Mouse (Mus musculus): ENCODE results near the gene Reep6.

Gene Reep6

GRCm38 (mm10) chr10:80345929-80346328, 16.2 kb downstream of the Reep6 start:
- in situ Hi-C loops (cut with MboI; ENCODE audit: unreplicated experiment in 2 of 2): loop anchor here (5.0 to 10.0 kb wide), 3 partner anchors 51 to 174 kb away; partner anchors contain the start of genes 1600002K03Rik (in 1 of the 2), Apc2 (in 1 of the 2), Efna2 (in 1 of the 2) and Rps15 (in 1 of the 2)

GRCm38 (mm10) chr10:80347514-80347967, 17.8 kb downstream of the Reep6 start:
- in situ Hi-C loops (cut with MboI; ENCODE audit: unreplicated experiment in 2 of 2): loop anchor here (5.0 to 10.0 kb wide), 3 partner anchors 53 to 175 kb away; partner anchors contain the start of genes 1600002K03Rik (in 1 of the 2), Apc2 (in 1 of the 2), Efna2 (in 1 of the 2) and Rps15 (in 1 of the 2)

GRCm38 (mm10) chr10:80348244-80348781, 18.6 kb downstream of the Reep6 start, which contains the start of gene Adamtsl5:
Adamtsl5 (minus strand) TSS chr10:80348412.
- in situ Hi-C loops (cut with MboI; ENCODE audit: unreplicated experiment in 2 of 2): loop anchor here (5.0 to 10.0 kb wide), 3 partner anchors 54 to 176 kb away; partner anchors contain the start of genes 1600002K03Rik (in 1 of the 2), Apc2 (in 1 of the 2), Efna2 (in 1 of the 2) and Rps15 (in 1 of the 2)

GRCm38 (mm10) chr10:80348981-80349380, 19.2 kb downstream of the Reep6 start:
- in situ Hi-C loops (cut with MboI; ENCODE audit: unreplicated experiment in 2 of 2): loop anchor here (5.0 to 10.0 kb wide), 3 partner anchors 54 to 177 kb away; partner anchors contain the start of genes 1600002K03Rik (in 1 of the 2), Apc2 (in 1 of the 2), Efna2 (in 1 of the 2) and Rps15 (in 1 of the 2)

- in situ Hi-C loops (cut with MboI; ENCODE audit: unreplicated experiment in 2 of 2): no loop called here
Measured at GRCm38 (mm10) chr10:80350292-80350691, 20.5 kb downstream of the Reep6 start.

GRCm38 (mm10) chr10:80351896-80352295, 22.1 kb downstream of the Reep6 start:
- in situ Hi-C loops (cut with MboI; ENCODE audit: unreplicated experiment in 2 of 2): no loop called here

- in situ Hi-C loops (cut with MboI; ENCODE audit: unreplicated experiment in 2 of 2): no loop called here
Measured at GRCm38 (mm10) chr10:80352727-80353126, 23.0 kb downstream of the Reep6 start.

- in situ Hi-C loops (cut with MboI; ENCODE audit: unreplicated experiment in 2 of 2): no loop called here
Measured at GRCm38 (mm10) chr10:80355431-80355830, 25.7 kb downstream of the Reep6 start.

GRCm38 (mm10) chr10:80356001-80356682, 26.4 kb downstream of the Reep6 start, which contains the start of gene Plk5:
Plk5 (plus strand) TSS chr10:80356459.
- in situ Hi-C loops (cut with MboI; ENCODE audit: unreplicated experiment in 2 of 2): no loop called here

- in situ Hi-C loops (cut with MboI; ENCODE audit: unreplicated experiment in 2 of 2): no loop called here
Measured at GRCm38 (mm10) chr10:80356737-80357136, 27.0 kb downstream of the Reep6 start.

- in situ Hi-C loops (cut with MboI; ENCODE audit: unreplicated experiment in 2 of 2): no loop called here
Measured at GRCm38 (mm10) chr10:80357336-80357735, 27.6 kb downstream of the Reep6 start.

- in situ Hi-C loops (cut with MboI; ENCODE audit: unreplicated experiment in 2 of 2): no loop called here
Measured at GRCm38 (mm10) chr10:80357994-80358639, 28.4 kb downstream of the Reep6 start.

- in situ Hi-C loops (cut with MboI; ENCODE audit: unreplicated experiment in 2 of 2): no loop called here
Measured at GRCm38 (mm10) chr10:80363734-80364133, 34.0 kb downstream of the Reep6 start.

GRCm38 (mm10) chr10:80365736-80366135, 36.0 kb downstream of the Reep6 start:
- in situ Hi-C loops (cut with MboI; ENCODE audit: unreplicated experiment in 2 of 2): no loop called here

- in situ Hi-C loops (cut with MboI; ENCODE audit: unreplicated experiment in 2 of 2): no loop called here
Measured at GRCm38 (mm10) chr10:80367954-80368353, 38.2 kb downstream of the Reep6 start.

GRCm38 (mm10) chr10:80368392-80368791, 38.6 kb downstream of the Reep6 start:
- in situ Hi-C loops (cut with MboI; ENCODE audit: unreplicated experiment in 2 of 2): no loop called here

GRCm38 (mm10) chr10:80369995-80370747, 40.4 kb downstream of the Reep6 start:
- in situ Hi-C loops (cut with MboI; ENCODE audit: unreplicated experiment in 2 of 2): loop anchor here (5.0 to 10.0 kb wide), 2 partner anchors 33 to 195 kb away; partner anchors contain the start of genes 1600002K03Rik (in 1 of the 2) and Efna2 (in 1 of the 2)

- in situ Hi-C loops (cut with MboI; ENCODE audit: unreplicated experiment in 2 of 2): loop anchor here (5.0 to 10.0 kb wide), 2 partner anchors 34 to 197 kb away; partner anchors contain the start of genes 1600002K03Rik (in 1 of the 2) and Efna2 (in 1 of the 2)
Measured at GRCm38 (mm10) chr10:80371411-80371966, 41.7 kb downstream of the Reep6 start.

- in situ Hi-C loops (cut with MboI; ENCODE audit: unreplicated experiment in 2 of 2): loop anchor here (5.0 to 10.0 kb wide), 2 partner anchors 35 to 197 kb away; partner anchors contain the start of genes 1600002K03Rik (in 1 of the 2) and Efna2 (in 1 of the 2)
Measured at GRCm38 (mm10) chr10:80371983-80372382, 42.2 kb downstream of the Reep6 start.

All from v-Abl transformed pro-B cells (cell line).